Mouse (Mus musculus) forebrain, embryonic 16.5 days (tissue): ENCODE results near the gene Yju2. TPM values are rescaled to one million over a fixed set of nuclear protein-coding genes. Genes with fewer than 3 reads are reported as not detected.

Experiments
- polyA plus RNA-seq: library from polyadenylated mRNA; unstranded; fragments of >200 nt; fragmentation: Nextera tagmentation; extraction: Ambion mirVana; gene quantifications from 2 replicates; pipeline ENCODE4 v1.2.1, GENCODE M21; 2015

Gene Yju2
- polyA plus RNA-seq, 1 experiment from 2014 or later: 26.8 TPM

Other genes with a start within 250 kb of the Yju2 start
- 7.8 and 11.7 TPM in 2 replicates for gene Pot1b, start 246.5 kb upstream of the Yju2 start, polyA plus RNA-seq
- gene Adgre4, start 209.1 kb upstream of the Yju2 start, polyA plus RNA-seq: 0.09 and 0.14 TPM in 2 replicates
- 13.1 and 14.4 TPM in 2 replicates for gene Zfp119a, start 80.2 kb upstream of the Yju2 start, polyA plus RNA-seq
- gene Zfp959, start 67.0 kb upstream of the Yju2 start, polyA plus RNA-seq: 17.0 and 18.0 TPM in 2 replicates
- gene Zfp119b, start 9.6 kb upstream of the Yju2 start, polyA plus RNA-seq: 6.7 and 8.3 TPM in 2 replicates
- 3.0 and 4.2 TPM in 2 replicates for gene Ebi3, start 6.5 kb upstream of the Yju2 start, polyA plus RNA-seq
- gene Shd, start 11.4 kb downstream of the Yju2 start, polyA plus RNA-seq: 98.2 and 129 TPM in 2 replicates
- gene Fsd1, start 27.4 kb downstream of the Yju2 start, polyA plus RNA-seq: 144 and 179 TPM in 2 replicates
- gene Stap2, start 46.5 kb downstream of the Yju2 start, polyA plus RNA-seq: 5.5 and 6.6 TPM in 2 replicates
- gene Mpnd, start 46.6 kb downstream of the Yju2 start, polyA plus RNA-seq: 152 and 157 TPM in 2 replicates
- gene Sh3gl1, start 77.5 kb downstream of the Yju2 start, polyA plus RNA-seq: 125 and 126 TPM in 2 replicates
- gene Chaf1a, start 81.3 kb downstream of the Yju2 start, polyA plus RNA-seq: 10.6 and 12.6 TPM in 2 replicates
- 78.8 and 85.8 TPM in 2 replicates for gene Ubxn6, start 115.9 kb downstream of the Yju2 start, polyA plus RNA-seq
- 151 and 158 TPM in 2 replicates for gene Hdgfl2, start 120.5 kb downstream of the Yju2 start, polyA plus RNA-seq
- 0.09 and 0.14 TPM in 2 replicates for gene Plin4, start 150.7 kb downstream of the Yju2 start, polyA plus RNA-seq
- gene Plin5, start 158.5 kb downstream of the Yju2 start, polyA plus RNA-seq: 0.67 and 1.4 TPM in 2 replicates
- 0.22 TPM in 1 of 2 replicates, not detected in the other for gene Lrg1, start 162.9 kb downstream of the Yju2 start, polyA plus RNA-seq
- 10.1 and 10.7 TPM in 2 replicates for gene Sema6b, start 181.2 kb downstream of the Yju2 start, polyA plus RNA-seq
- gene Tnfaip8l1, start 203.4 kb downstream of the Yju2 start, polyA plus RNA-seq: 10.1 and 10.2 TPM in 2 replicates
- gene Mydgf, start 224.8 kb downstream of the Yju2 start, polyA plus RNA-seq: 54.2 and 63.8 TPM in 2 replicates